Mouse (Mus musculus): ENCODE data around the gene Tmsb15a.
"Not testable (repeated sequence)": the region's sequence is repeated elsewhere in the genome, so short reads cannot be mapped to it uniquely, and the experiment has no call there.

Tmsb15a gene

GRCm38 (mm10) chrX:135725161-135725560 is at the start of gene Tmsb15a:
Gene Tmsb15a, minus strand, starts transcription at chrX:135725261.
- no peak for DNase-seq (ENCODE audit: low spot score in 2 of 2)

- DNase-seq (ENCODE audit: low spot score in 2 of 2): no peak
Measured at GRCm38 (mm10) chrX:135768565-135768964, 43.5 kb upstream of the Tmsb15a start.

- DNase-seq (ENCODE audit: low spot score in 2 of 2): no peak
Measured at GRCm38 (mm10) chrX:135768043-135768548, 43.0 kb upstream of the Tmsb15a start.

GRCm38 (mm10) chrX:135761707-135762106 is 36.6 kb upstream of the Tmsb15a start:
- no peak for DNase-seq (ENCODE audit: low spot score in 2 of 2)

GRCm38 (mm10) chrX:135752832-135753231 is 27.8 kb upstream of the Tmsb15a start:
- DNase-seq (ENCODE audit: low spot score in 2 of 2): peak; percentile 64 to 70

GRCm38 (mm10) chrX:135745376-135745775 is 20.3 kb upstream of the Tmsb15a start:
- not testable (repeated sequence) for DNase-seq (ENCODE audit: low spot score in 2 of 2)

- no peak for DNase-seq (ENCODE audit: low spot score in 2 of 2)
Measured at GRCm38 (mm10) chrX:135743056-135743355, 17.9 kb upstream of the Tmsb15a start.

- peak; percentile 67 to 78 for DNase-seq (ENCODE audit: low spot score in 2 of 2)
Measured at GRCm38 (mm10) chrX:135742304-135743055, 17.4 kb upstream of the Tmsb15a start, which contains the start of the genes Armcx5 and Gprasp1. Gene Armcx5, plus strand, starts transcription at chrX:135742733. Gene Gprasp1, plus strand, starts transcription at chrX:135742733.

GRCm38 (mm10) chrX:135738730-135739520 is 13.9 kb upstream of the Tmsb15a start:
- DNase-seq (ENCODE audit: low spot score in 2 of 2): no peak

GRCm38 (mm10) chrX:135712845-135713244 is 12.2 kb downstream of the Tmsb15a start:
- no peak for DNase-seq (ENCODE audit: low spot score in 2 of 2)

GRCm38 (mm10) chrX:135704349-135704748 is 20.7 kb downstream of the Tmsb15a start:
- DNase-seq (ENCODE audit: low spot score in 2 of 2): no peak

GRCm38 (mm10) chrX:135703111-135703510 is 21.9 kb downstream of the Tmsb15a start:
- DNase-seq (ENCODE audit: low spot score in 2 of 2): no peak

GRCm38 (mm10) chrX:135693633-135694032 is 31.4 kb downstream of the Tmsb15a start, which contains the start of gene Tcp11x2:
Gene Tcp11x2, minus strand, starts transcription at chrX:135693790.
- no peak for DNase-seq (ENCODE audit: low spot score in 2 of 2)

- no peak for DNase-seq (ENCODE audit: low spot score in 2 of 2)
Measured at GRCm38 (mm10) chrX:135687802-135688201, 37.3 kb downstream of the Tmsb15a start.

- DNase-seq (ENCODE audit: low spot score in 2 of 2): no peak
Measured at GRCm38 (mm10) chrX:135681858-135682257, 43.2 kb downstream of the Tmsb15a start.
